In the genomic region with DNA sequence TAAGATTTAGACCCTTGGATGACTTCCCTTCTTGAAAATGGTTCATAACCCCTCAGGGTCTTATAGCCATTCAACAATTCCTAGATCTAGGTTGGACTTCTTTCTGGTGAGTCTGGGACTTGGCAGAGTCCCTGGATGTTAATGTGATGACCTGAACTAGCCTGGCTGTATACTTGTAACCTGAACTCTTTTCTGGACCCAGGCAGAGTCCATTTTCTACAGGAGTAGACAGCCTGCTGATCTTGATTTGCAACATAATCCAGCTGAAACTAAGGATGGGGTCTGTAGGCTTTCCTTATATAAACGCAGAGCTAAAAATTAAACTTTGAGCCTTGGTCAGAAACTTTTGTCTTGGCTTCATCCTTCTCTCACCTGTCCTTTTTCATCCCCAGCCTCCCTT, we compare ENCODE assay signal across 36 mouse cellular contexts. TPM values are rescaled to one million over a fixed set of nuclear protein-coding genes. Genes with fewer than 3 reads are reported as not detected.
"Had no signal": no experiment of that assay in that cellular context is flagged by ENCODE, and none has a peak within 500 bp of the region (broad histone marks: within the 10 kb centered on the region; RNA-seq: fewer than 3 reads in every experiment).

No protein-coding gene starts in this region.

- H3K4me3 ChIP-seq: hindbrain, embryonic 13.5 days; hindbrain, embryonic 15.5 days; limb, embryonic 12.5 days; limb, embryonic 15.5 days had no signal

- H3K4me2 ChIP-seq: heart, embryonic 11.5 days; hindbrain, embryonic 13.5 days; hindbrain, embryonic 15.5 days; limb, embryonic 12.5 days; limb, embryonic 15.5 days; liver, embryonic 11.5 days had no signal

- H3K27ac ChIP-seq: hindbrain, embryonic 13.5 days; hindbrain, embryonic 15.5 days; hindbrain, postnatal 0 days; kidney, postnatal 0 days; limb, embryonic 12.5 days; limb, embryonic 15.5 days; liver, embryonic 14.5 days had no signal

- H3K9ac ChIP-seq: hindbrain, embryonic 13.5 days; hindbrain, embryonic 15.5 days; limb, embryonic 12.5 days; limb, embryonic 15.5 days; liver, embryonic 14.5 days had no signal

- H3K27me3 ChIP-seq: hindbrain, embryonic 13.5 days; hindbrain, embryonic 15.5 days; limb, embryonic 12.5 days; limb, embryonic 15.5 days had no signal

- H3K36me3 ChIP-seq: hindbrain, embryonic 13.5 days; hindbrain, embryonic 15.5 days; limb, embryonic 12.5 days; limb, embryonic 15.5 days had no signal

- H3K9me3 ChIP-seq: hindbrain, embryonic 13.5 days; hindbrain, embryonic 15.5 days; limb, embryonic 12.5 days; limb, embryonic 15.5 days had no signal

- ATAC-seq: hindbrain, postnatal 0 days; intestine, embryonic 16.5 days had no signal

- DNase-seq: gastrocnemius, postnatal 14 days; gastrocnemius, postnatal 36 days; heart, adult 18-20 months; heart, postnatal 10 days; kidney, adult 11 months; kidney, postnatal 14 days; layer of hippocampus, adult 9-11 months; layer of hippocampus, postnatal 36 days; left cerebral cortex, postnatal 4 days had no signal

RNA-seq across cellular contexts. Expression of gene Cyp2d10, which starts 11.6 kb away (rescaled TPM):
- total RNA-seq: gastrocnemius, postnatal 14 days; gastrocnemius, postnatal 36 days; heart, adult 18-20 months; heart, postnatal 10 days; heart, postnatal 25 days; hematopoietic stem cell, adult 5-6 weeks; hindbrain, postnatal 0 days; layer of hippocampus, postnatal 14 days; layer of hippocampus, postnatal 36 days; left cerebral cortex, postnatal 10 days; left cerebral cortex, postnatal 25 days; left cerebral cortex, postnatal 4 days had no signal
- polyA plus RNA-seq: heart, embryonic 14.5 days; hindbrain, embryonic 11.5 days; hindbrain, embryonic 13.5 days; hindbrain, postnatal 0 days; intestine, embryonic 14.5 days; kidney, embryonic 14.5 days; limb, embryonic 12.5 days; limb, embryonic 15.5 days had no signal

RNA-seq across cellular contexts. Expression of gene Cyp2d9, which starts 14.6 kb away (rescaled TPM):
- total RNA-seq: gastrocnemius, adult 8-10 months; gastrocnemius, postnatal 14 days; gastrocnemius, postnatal 36 days; heart, adult 18-20 months; heart, postnatal 10 days; heart, postnatal 25 days; hematopoietic stem cell, adult 5-6 weeks; hindbrain, postnatal 0 days; layer of hippocampus, adult 18-20 months; layer of hippocampus, postnatal 14 days; layer of hippocampus, postnatal 36 days; left cerebral cortex, adult 18-20 months; left cerebral cortex, adult 8-10 months; left cerebral cortex, postnatal 10 days; left cerebral cortex, postnatal 25 days; left cerebral cortex, postnatal 4 days had no signal
- polyA plus RNA-seq: heart, embryonic 11.5 days; heart, embryonic 14.5 days; heart, embryonic 16.5 days; hindbrain, embryonic 11.5 days; hindbrain, embryonic 13.5 days; hindbrain, embryonic 15.5 days; hindbrain, postnatal 0 days; intestine, embryonic 14.5 days; kidney, postnatal 0 days; limb, embryonic 12.5 days had no signal

RNA-seq across cellular contexts. Expression of gene Cyp2d11, which starts 24.8 kb away (rescaled TPM):
- total RNA-seq: gastrocnemius, postnatal 36 days; heart, adult 18-20 months; heart, postnatal 10 days; hematopoietic stem cell, adult 5-6 weeks; hindbrain, postnatal 0 days; layer of hippocampus, postnatal 14 days; layer of hippocampus, postnatal 36 days; left cerebral cortex, postnatal 10 days; left cerebral cortex, postnatal 4 days had no signal
- polyA plus RNA-seq: gonadal fat pad, adult 2 months; heart, embryonic 11.5 days; heart, embryonic 14.5 days; heart, embryonic 16.5 days; hindbrain, embryonic 11.5 days; hindbrain, embryonic 13.5 days; hindbrain, embryonic 15.5 days; hindbrain, postnatal 0 days; intestine, embryonic 14.5 days; intestine, embryonic 16.5 days; kidney, embryonic 14.5 days; kidney, postnatal 0 days; large intestine, adult 2 months; limb, embryonic 12.5 days; limb, embryonic 15.5 days; liver, embryonic 11.5 days; liver, embryonic 16.5 days had no signal
